Mouse (Mus musculus): Measurements from ENCODE around the gene Lmx1b.

Gene Lmx1b

DNA sequence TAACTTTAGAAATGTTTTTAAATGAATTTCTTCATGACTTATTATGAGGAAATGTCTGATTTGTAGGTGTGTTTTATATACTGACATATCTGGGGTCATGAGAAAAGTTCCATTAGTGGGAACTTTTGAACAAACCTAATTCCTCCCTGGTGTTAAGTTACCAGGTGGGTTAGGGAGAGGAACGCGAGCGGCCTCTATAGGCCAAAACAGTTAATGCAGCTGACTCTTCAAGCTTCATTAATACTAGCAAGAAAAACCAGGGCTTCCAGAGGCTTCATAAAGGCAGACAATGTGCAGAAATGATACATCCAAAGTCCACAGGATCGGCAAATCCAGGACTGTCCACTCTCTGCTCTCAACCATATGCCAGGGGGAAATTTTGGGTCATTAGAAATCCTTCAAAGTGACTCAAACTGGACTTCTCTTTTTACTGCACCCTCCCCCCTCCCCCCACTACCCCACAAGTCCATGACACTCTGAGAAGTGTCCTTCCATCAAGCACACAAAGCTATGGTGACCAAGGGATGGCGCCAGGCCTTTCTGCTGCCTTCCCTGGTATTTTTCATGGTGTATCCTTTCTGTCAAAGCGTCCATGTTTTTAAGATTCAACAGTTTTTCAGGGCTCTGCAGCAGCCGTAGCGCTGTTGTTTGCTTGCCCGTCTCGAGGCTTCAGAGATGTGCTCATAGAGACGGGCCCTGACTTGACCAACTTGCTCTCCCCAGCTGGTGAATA, 97.4 kb downstream of the Lmx1b start:
- DNase-seq (ENCODE audit: low spot score) = peak; percentile 79

DNA sequence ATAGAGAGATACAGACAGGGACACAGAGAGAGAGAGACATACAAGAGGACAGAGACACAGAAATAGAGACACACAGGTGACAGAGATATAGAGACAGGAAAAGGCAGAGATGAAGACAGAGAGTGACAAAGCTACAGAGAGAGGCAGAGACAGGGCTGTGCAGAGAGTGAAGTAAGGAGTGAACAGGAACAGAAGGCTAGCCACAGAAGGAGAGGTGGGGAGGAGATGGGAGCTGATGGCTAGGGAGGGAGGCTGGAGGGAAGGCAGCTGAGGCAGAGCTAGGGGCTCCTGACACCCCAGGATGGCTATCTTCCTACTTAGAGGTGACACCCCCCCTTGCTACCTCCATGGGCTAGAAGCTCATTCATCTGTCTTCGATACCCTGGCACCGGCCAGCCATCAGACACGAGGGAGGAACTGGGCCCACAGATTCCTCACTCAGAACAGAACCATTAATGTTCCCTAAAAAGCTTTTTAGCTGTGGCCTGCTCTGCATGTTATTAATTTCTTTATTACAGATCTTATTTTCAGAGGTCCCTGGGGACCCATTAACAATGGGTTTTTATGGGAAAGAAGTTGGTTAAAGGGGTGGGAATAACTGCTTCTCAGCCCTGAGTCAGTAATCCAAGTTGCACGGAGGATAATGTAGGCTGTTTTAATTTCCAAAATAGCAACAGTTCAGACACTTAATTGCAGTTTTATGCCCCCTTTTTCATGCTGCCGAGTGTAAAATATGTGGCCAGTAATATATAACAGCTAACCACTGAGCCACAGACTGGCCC, 114.8 kb downstream of the Lmx1b start:
- no peak for DNase-seq (ENCODE audit: low spot score)

- DNase-seq (ENCODE audit: low spot score) = no peak
Measured at GRCm38 (mm10) chr2:33515856-33516255, 124.5 kb downstream of the Lmx1b start.

DNA sequence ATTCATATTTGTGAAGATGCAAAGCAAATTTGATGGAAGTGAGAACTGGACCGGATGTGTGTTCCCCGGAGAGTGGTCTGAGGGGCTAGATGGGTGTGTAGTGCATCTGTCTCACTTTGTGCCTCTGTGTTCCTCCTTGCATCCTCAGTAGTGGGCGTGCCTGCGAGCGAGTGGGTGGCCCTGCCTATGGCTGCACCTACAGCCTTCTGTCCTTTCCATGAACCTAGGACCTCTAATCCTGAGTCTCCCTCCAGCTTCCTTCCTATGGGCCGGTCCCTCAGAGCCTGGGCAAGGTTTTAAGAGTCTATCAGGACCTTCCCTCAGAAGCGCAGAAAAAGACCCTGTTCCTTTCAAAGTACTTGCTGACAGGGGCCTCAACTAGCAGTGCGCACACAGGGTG, 124.9 kb downstream of the Lmx1b start:
- no peak for DNase-seq (ENCODE audit: low spot score)

All from testis, postnatal 10 days (tissue).